Mouse (Mus musculus) kidney, adult 2 months (tissue): ENCODE results near the gene Vtn.

Experiments
- CTCF ChIP-seq: fragments of 200-500 bp; conservative IDR thresholded peaks from 2 replicates; pipeline ENCODE4 v1.5.1; 2011; ENCODE audit warnings: low read depth, mild to moderate bottlenecking, control low read depth, low read length, moderate library complexity, mixed read lengths; ENCODE audit not compliant: insufficient read depth, insufficient read length
- POLR2A ChIP-seq: fragments of 200-500 bp; IDR thresholded peaks from one replicate; pipeline ENCODE4 v1.6.1; 2011; ENCODE audit warnings: low read depth, low read length, control low read depth

- TF ChIP-seq CTCF (no peak), POLR2A (no peak)
Measured at GRCm38 (mm10) chr11:78522481-78522997, 23.6 kb downstream of the Vtn start.
